ENCODE assay signal across 19 mouse cellular contexts in genomic region chr7:123242241-123242640, GRCm38 (mm10). TPM values are rescaled to one million over a fixed set of nuclear protein-coding genes. Genes with fewer than 3 reads are reported as not detected.
"Had no signal": no experiment of that assay in that cellular context is flagged by ENCODE, and none has a peak within 500 bp of the region (broad histone marks: within the 10 kb centered on the region; RNA-seq: fewer than 3 reads in every experiment).

No protein-coding gene starts in this region.

- DNase-seq: gastrocnemius, postnatal 14 days; gastrocnemius, postnatal 36 days; heart, adult 18-20 months; heart, postnatal 10 days; heart, postnatal 4 days; kidney, adult 18-20 months; kidney, adult 8-10 months; kidney, postnatal 10 days; kidney, postnatal 25 days; liver; liver, embryonic 13.5 days had no signal

- ATAC-seq: hindbrain, embryonic 16.5 days; inflammation-experienced regulatory T-cells, adult 6 months; intestine, embryonic 15.5 days; intestine, postnatal 0 days had no signal

RNA-seq across cellular contexts. Expression of gene Slc5a11, which starts 27.7 kb away (rescaled TPM):
- total RNA-seq: gastrocnemius, adult 18-20 months; gastrocnemius, adult 8-10 months; gastrocnemius, postnatal 14 days; gastrocnemius, postnatal 36 days; heart, adult 18-20 months; heart, adult 8-10 months; heart, postnatal 10 days; heart, postnatal 25 days; heart, postnatal 4 days had no signal
